Mouse (Mus musculus) embryo, embryonic 9.5 days (tissue): ENCODE measurements around the gene Tob1.

Source experiments
- DNase-seq: peaks from one replicate; pipeline ENCODE4 v3.0.0-alpha.2; 2017; ENCODE audit errors: extremely low spot score

The Tob1 gene

DNA sequence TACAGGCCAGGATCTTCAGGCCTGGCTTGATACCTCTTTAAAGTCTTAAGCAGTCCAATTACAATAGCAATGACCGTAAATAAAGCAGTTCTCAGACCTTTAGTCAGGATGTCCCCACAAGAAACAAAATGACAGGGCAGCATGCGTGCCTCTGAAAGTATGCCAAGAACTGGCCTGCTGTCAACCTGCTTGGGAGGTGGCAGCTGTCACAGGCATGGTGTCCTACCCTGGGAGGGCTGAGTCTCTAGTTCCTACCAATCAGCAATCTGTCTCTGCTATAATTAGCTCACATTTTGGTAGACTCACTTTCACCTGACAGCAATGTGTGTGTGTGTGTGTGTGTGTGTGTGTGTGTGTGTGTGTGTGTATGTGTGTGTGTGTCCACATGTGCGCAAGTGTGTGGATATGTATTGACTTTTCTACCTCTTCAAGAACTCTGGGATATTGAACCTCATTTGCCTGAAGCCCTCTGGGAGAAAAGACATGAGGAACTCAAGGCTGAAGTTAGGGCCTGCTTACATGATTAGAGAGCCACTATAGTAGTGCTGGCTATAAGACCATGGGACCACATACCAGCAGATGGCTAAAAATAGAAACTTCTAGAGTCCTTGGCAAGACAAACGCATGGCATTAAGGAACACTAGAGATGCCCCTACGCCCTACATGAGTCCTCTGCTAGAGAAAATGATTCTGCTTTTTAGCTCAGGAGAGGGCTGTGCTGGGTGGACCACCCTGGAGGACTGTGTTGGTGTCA, 18.1 kb downstream of the Tob1 start:
- DNase-seq: no peak

DNA sequence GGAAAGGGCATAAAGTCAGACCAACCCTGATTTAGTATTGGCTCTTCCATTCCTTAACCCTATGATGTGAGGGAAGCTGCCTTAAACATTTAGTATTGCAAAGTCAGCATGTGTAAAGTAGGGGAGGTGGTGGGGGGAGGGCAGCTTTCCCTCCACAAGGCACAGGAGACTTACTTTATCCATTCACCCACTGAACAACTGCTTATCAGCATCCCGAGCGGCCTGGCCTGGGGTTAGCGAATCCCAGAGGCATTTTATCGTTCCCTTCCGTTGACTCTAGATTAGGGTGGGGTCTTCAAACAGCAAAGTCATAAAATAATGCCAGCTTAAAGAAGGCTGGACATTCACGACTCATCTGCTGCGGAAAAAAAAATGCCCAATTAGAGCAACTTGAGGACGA, 19.0 kb downstream of the Tob1 start:
- no peak for DNase-seq

DNA sequence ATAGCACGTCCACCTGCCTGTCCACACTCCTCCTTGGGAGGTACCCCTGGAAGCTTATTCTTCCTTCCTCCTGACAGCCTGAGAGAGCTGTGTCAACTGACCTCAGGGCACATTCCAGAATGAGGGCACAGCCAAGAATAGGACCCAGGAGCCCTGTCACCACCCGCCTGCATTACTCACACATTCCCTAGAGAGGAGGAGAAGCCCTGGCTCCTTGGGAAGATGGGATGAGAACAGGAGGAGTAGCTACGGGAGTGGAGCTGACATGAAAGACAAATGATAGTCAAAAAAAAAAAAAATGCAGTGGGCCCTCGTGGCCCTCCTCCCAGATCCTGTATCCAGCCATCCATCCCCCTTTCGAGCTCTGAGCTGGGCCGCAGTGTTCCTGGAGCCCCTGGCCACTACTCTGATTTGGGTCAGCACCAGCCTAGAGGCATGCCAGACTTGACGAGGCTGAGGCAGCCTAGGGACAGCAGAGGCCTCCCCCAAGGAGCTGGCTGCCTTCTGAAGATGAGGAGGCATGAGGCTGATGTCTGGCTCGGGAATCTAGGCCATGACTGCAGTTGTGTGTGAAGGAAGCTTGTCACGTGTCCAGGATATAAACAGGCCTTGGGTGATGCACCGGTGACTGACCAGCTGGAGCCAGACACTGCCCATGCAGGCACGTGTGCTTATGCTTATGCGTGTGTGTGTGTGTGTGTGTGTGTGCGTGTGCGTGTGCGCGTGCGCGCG, 20.7 kb downstream of the Tob1 start:
- DNase-seq: no peak

DNA sequence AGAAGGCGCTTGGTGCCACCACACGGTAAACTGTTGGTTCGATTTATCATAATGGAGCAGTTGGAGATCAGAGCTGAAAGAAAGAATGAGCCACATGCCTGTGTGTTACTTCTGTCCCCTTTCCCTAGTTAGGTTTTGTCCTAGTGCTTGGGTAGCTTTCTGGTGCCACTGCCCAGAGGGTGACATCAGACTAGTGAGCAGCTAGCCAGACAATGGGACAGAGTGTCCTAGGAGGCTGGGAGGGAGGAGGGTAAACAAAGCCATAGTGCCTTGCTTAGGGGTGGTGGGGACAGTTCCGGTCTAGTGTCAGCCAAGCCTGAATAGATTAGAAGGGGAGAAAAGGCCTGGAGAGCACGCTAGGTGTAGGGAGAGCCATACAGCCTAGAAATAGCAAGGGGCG, 22.2 kb downstream of the Tob1 start:
- DNase-seq: no peak

DNA sequence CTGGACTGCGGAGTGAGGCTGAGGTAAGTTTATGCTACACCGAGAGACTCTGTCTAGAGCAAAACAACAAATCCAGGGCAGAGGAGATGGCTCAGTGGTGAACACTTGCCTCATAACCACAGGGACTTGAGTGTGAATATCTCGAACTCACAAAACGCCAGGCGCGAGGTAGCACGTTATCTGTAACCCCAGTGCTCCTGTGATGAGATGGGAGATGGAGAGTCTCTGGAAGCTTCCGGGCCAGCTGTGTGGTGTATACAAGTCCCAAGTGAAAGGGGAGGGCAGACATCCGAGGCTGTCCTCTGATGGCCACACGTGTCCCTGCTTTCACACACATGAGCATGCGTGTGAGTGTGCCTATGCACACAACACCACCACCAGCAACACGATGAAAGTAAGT, 23.1 kb downstream of the Tob1 start:
- no peak for DNase-seq

DNA sequence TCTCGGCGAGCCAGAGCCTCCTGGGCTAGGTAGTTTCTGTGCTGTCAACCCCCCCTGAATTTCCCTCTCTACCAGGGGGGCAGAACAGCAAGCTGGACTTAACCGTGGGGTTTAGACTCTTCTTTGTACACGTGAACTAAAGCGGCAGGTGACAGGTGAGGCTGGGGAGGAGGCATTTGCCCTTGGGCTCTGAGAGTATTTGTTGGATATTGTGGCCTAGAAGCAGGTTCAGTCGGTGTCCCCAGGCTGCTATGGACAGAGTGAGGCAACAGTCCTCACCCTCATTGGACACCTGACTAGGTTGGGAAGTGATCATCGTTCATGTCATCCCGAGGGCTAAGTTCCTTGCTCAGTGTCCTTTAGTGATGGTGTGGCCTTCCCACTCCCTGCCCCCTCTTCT, 23.6 kb downstream of the Tob1 start:
- no peak for DNase-seq

DNA sequence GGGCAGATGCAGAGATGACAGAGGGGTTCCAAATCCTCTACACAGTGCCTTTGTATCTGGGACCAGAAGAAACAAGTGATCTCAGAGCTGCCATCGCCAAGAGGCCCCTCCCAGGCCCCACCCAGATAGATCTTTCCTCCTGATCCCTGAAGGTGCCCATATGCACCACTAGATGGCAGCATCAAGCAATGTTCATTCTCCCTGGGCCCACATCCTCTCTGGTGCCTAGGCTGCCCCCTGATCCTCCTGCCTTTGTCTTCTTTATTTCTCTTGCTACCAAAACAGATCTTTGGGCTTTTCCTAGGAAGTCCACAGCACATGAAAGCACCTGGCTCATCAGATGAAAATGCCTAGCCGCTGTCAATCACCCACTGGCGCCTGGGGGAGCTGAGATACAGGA, 24.8 kb downstream of the Tob1 start:
- DNase-seq: peak; percentile 74

DNA sequence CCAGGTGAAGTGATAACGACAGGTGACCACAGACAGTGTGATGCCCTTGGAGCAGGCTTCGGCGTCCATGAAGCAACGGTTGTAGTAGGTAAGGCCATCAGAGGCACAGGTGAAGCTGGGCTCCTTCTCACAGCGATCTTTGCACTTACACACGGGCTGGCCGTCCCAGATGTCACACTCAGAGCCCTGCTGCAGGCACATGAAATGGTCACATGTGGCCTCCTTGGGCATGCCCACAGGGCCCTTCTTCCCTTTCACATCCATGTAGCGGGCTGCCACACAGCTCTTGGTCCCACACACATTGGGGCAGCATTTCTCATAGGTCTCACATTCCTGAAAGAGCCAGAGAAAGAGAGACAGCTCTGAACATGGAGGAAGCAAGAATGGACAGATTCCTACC, 27.5 kb downstream of the Tob1 start:
- no peak for DNase-seq

DNA sequence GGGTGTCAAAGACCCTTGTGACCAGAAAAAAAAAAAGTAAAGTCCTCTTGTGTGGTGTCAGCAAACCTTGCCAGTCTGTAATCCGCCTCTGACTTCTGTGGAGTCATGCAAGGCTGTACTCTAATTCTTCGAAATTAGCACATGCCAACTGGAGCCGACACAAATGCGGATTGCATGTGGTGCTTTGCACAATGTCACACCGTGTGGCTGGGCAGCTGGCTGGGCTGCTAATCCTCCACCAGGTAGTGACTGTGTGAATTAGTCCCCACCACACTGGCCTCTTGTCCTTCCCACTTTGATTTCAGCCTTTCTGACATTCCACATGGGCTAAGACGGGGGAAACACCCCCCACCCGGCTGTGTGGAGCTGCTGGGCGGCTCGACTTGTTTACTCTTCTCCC, 28.5 kb downstream of the Tob1 start:
- no peak for DNase-seq

DNA sequence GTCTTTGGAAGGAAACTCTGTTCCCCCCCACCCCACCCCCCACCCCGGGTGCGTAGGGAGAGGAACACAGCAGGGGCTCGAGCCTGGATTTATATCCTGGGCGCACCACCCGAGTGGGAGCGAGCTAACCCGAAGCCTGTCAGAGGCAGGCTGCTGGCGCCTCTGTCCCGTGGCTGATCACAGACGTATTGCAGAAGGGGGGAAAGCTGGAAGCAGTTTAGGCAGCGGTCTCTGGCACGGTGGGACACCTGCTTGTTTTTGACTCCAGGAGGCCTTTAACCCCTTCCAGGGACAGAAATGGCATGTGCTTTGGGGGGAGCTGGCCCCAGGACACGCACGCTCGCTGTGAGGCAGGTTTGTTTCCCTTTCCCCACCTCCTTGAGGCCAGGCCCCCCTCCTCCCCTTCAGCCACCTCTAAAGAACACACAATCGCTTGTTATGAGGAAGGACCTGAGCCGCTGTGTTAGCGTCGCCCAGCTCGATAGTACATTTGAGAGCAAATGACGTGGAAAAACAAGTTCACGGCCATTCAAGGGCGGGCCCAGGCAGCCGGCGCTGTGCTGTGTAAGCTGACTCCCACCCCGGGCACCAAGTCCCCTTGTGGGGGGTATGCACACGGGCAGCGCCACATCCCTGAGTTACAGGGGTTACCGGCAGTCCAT, 31.6 kb downstream of the Tob1 start:
- DNase-seq: peak; percentile 31

DNA sequence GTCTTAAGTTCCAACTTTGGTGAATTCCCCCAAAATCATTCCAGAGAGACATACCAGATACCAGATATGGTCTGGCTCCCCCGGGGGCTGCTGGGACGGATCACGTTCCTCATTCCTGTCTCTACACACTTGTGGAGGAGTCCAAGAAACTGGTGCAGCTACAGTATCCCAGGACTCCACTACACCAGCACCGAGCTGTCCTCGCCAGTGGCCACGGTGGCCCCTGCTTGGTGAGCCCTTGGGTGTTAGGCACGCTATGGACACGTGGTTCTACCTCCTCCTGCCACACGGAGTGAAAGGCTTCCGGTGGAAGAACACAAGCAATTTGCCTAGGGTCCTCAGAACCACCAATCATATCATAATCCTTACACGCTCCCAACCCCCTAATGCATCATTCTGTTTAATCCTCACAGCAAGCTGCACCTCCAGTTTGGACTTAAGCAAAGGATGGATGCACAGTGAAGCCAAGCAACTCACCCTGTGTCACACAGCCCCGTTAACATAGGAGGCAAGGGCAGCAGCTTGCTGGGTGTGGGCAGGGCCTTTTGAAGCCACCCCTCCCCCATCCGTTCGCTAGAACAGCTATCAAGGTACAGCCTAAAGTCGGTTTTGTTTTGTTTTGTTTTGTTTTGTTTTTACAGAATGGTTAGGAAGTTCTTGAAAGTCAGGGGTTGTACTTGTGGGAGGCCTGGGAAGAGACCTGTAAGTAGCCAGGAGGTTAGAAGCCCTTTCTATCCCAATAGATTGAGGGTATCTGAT, 32.3 kb downstream of the Tob1 start:
- DNase-seq: no peak

DNA sequence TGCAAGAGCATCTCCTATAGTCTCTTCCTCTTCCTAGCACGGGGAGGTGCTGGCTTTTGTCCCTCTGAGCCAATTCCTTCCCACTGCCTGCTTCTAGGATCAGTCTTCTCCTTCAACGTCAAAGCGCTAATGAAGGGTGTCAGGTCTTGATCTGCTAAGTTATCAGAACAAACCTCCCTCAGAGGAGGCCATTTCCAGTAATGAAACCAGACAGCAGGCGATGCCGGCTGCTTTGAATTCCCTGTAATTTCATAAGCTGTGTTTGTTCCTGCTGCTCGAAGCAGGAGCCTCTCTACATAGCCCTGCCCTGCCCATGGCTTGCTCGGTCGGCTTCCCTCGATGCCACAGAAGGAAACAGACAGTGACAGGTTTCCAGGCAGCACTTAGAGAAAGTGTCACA, 33.1 kb downstream of the Tob1 start:
- DNase-seq: no peak

DNA sequence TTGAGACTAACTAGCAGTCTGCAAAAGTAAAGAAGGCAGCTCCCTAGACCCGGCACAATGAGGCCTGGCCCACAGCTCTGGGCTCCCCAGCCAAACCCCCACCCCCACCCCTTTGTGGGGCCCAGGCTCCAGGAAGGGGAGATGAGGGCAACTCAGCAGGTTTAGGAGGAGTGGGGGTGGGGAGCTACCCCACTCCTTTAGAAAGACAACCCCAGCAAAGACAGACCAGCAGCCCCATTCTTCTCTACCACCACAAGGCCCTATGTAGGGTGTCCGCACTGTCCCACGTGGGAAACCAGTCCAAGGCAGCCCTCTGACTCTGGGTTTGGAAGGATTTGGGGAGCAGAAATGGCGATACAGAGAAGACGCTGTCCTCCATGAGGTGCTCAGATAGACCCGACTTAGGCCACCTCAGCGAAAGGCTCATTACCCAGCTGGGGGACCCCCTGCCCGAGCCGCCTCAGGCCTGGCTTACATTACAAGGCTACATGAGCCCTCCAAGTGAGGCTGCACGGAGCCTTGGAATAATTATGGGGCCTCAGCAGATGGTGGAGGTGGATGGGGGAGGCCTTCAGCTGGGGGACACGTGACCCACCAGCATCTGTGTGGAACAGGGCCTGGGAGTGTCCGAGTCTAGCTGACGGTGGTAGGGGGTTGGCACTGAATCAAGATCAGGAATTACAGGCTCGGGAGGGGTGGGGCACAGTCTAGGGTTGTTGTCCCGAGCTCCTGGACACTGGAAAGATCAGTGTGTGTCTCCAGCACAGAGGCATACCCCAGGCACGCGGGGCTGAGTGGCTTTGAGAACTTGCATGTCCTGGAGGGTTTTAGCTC, 34.9 kb downstream of the Tob1 start, which contains the start of gene Wfikkn2:
Gene Wfikkn2 (minus strand): TSS at position 51 of the 834 bp plus-strand sequence.
- peak; percentile 38 for DNase-seq

DNA sequence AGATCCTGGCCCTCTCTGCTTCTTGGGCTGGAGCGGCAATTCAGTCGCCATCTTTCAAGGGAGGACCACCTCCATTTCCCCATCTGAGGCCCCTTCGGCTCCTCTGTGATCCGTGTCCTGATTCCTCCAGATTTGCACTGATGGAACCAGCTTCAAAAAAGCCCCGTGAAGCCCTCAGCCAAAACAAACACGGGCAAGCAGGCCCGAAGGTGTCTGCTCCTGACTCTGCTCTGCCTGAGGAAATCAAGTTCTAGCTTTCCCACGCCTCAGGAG, 35.5 kb downstream of the Tob1 start:
- no peak for DNase-seq

DNA sequence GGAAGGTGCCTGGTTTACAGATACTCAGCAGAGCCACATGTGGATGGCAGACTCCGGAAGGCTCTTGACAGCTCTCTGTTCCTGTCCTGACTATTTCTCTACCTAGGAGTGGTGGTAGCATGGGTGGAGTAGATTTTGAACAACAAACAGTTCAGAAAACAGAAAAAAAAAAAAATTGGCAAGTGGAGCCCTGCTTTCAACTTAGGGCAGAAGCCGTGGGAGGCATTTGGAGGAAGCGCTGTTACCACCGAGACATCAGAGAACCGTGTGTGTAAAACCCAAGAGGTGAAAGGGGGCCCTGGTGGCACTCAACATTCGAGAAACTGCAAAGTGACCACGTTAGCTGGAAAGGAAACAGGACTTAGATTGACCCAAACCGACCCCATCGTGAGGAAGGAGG, 41.9 kb downstream of the Tob1 start:
- no peak for DNase-seq

DNA sequence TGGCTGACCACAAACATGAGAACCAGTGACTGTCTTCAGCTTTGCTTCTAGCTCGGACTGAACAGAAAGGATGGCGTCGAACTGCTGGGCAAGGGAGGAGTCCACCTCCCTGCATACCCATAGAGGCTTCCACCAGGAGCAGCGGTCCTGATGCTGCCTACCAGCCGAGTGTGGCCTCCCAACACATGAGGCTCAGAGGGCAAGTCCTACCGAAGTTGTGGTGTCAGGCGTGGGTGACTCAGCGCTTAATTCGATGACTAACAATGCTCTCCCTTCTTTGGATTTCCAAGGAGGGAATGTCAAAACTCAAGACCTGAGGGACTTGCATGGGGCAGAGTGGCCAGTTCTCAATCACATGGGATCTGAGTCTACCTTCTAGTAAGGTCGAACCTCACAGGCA, 42.4 kb downstream of the Tob1 start:
- no peak for DNase-seq

DNA sequence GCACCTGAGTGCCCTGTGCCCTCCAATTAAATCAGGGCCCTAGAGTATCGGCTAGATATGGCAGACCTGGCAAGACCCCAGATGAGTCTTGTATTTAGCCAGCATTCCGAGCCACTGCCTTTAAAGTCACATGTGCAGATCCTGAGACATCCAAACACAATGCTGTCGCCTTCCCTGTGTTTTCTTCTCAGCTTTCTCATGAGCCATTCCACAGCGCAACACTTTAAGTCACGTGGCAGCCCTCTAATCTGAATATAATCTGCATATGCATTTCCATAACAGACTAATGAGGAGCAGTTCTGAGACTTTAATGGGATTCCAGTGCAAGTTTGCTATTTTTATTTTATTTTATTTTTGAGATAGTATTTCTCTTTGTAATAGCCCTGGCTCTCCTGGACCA, 44.5 kb downstream of the Tob1 start:
- no peak for DNase-seq

DNA sequence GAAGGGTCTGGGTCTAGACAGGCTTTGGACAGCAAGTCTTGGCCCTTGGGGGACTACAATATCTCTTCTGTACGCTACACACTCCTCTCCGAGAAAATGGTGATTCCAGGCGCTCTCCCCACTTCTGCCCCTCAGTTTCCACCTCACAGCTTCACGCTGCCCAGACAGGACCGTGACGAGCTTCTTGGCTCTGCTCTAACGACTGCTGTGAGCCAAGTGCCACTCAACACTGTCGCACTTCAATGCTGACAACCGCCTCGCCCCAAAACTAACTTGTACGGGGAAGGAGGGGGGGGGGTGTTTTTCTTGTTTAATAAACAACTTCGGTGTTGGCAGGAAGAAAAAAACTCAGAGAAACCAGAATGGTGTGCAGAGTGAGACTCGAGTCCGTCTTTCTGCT, 46.7 kb downstream of the Tob1 start:
- DNase-seq: no peak

DNA sequence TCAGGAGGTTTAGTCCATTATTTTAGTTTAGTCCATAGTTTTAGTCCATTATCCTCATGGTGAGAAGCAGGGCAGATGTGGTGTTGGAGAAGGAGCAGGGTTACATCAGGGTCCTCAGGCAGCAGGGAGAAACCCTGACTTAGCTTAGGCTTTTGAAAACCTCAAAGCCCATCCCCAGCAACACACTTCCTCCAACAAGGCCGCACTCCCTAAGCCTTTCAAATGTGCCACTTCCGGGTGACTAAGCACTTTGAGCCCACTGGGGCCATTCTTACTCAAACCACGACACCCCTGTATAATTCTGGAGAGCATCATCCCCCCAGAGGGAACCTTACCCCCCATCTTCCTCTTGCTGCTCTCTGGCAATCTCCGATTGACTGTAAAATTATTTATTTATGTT, 48.6 kb downstream of the Tob1 start:
- DNase-seq: no peak

DNA sequence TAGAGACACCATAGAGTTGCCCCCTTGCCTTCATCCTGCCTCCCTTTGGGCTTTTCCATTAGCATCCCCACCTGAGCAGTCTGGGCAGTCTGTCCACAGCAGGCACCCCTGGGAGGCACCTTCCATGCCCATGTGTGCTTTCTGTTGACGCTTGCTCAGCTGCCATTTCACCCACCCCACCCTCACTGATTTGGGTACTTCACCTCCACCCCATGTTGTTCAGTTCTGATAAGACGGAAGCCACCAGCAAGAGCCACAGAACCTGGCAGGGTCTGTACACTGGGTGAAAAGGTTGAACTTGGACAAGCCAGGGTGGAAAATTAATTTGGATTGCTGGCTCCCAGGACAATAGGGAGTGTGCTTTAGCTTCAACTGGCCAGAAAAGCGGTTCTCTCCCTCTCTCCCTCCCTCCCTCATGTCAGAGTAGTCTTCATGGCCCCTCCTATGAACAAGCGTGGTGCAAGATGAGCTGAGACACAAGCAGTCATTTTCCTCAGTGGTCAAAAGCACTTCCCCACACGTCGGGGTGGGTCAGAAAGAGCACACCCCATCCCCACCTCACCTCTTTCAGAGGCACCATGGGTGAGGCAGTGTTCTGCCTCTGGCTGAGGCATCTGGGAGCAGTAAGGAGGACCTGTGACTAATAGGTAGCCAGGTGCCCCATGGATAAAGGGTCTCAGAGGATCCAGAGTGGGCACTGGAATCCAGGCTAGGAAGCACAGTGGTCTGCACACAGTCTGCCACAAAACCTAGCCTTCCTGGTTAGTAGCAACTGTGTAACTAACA, 50.5 kb downstream of the Tob1 start:
- DNase-seq: no peak
